Mouse (Mus musculus): Measurements from ENCODE around the gene Vpreb1. TPM values are rescaled to one million over a fixed set of nuclear protein-coding genes. Genes with fewer than 3 reads are reported as not detected.
"Not testable (repeated sequence)": the region's sequence is repeated elsewhere in the genome, so short reads cannot be mapped to it uniquely, and the experiment has no call there.

Gene Vpreb1
- total RNA-seq, 1 experiment = 4.0 TPM

DNA sequence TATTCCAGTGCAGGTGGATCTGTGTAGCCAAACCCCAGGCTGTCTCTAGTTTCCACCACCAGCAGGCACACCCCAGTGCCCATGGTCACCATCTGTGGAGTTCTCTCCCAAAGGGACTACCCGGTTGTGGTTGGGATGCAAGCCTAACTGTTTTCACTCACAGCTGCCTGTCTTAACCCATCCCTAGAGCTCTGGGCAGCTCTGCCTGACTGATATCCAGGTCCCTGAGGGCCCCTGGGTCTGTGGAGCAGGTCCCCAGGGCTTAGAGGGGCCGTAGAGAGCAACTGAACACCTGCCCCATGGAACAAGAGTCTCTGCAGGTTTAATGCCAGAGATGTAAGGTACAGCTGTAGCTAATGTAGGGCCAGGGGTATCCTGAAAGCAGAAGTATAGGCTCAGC, 6.7 kb downstream of the Vpreb1 start, which contains the start of gene Igll1:
Gene Igll1 (minus strand): TSS at position 8 of the 400 bp plus-strand sequence.
- TF ChIP-seq MAFK (IDR thresholded peaks at IDR 0.05; ENCODE audit: insufficient read depth, low read depth, low read length) (no peak), ZNF384 (IDR thresholded peaks at IDR 0.05; ENCODE audit: low read depth, low read length) (no peak), HCFC1 (IDR thresholded peaks at IDR 0.05; ENCODE audit: borderline replicate concordance, insufficient read depth, low read length) (no peak), CHD2 (IDR thresholded peaks at IDR 0.05; ENCODE audit: low read depth, low read length) (no peak), ZC3H11A (IDR thresholded peaks at IDR 0.05; ENCODE audit: borderline replicate concordance, low read depth, low read length) (no peak)
- H3K9ac ChIP-seq (ENCODE audit: insufficient read depth, low read depth, low read length, poor library complexity, severe bottlenecking) = no peak within 1 kb of the TSS
- no peak for DNase-seq (ENCODE audit: low read depth, low spot score)
- peak within 1 kb of the TSS; percentile 100 for H3K27ac ChIP-seq (ENCODE audit: insufficient read depth, low read depth, low read length, poor library complexity, severe bottlenecking)
- no peaks in the 10 kb centered on the region for H3K9me3 ChIP-seq (ENCODE audit: control insufficient read depth, insufficient read depth, low read depth, low read length)
- H3K36me3 ChIP-seq (ENCODE audit: control insufficient read depth, insufficient read depth, low read length, poor library complexity, severe bottlenecking) = no peaks in the 10 kb centered on the region
- no peak within 1 kb of the TSS for H3K4me3 ChIP-seq (ENCODE audit: insufficient read depth in 1 of 2, low read depth in 1 of 2, low read length in 2 of 2, poor library complexity in 1 of 2, severe bottlenecking in 1 of 2)
- peaks cover 12 to 15% of the 10 kb centered on the region in 2 experiments for H3K4me1 ChIP-seq (ENCODE audit: control insufficient read depth in 2 of 2, insufficient read depth in 2 of 2, low read length in 2 of 2, poor library complexity in 1 of 2)
- in situ Hi-C loops (cut with MboI; ENCODE audit: low sequenced_read_pairs in 2 of 2, unreplicated experiment in 2 of 2) = no loop called here

DNA sequence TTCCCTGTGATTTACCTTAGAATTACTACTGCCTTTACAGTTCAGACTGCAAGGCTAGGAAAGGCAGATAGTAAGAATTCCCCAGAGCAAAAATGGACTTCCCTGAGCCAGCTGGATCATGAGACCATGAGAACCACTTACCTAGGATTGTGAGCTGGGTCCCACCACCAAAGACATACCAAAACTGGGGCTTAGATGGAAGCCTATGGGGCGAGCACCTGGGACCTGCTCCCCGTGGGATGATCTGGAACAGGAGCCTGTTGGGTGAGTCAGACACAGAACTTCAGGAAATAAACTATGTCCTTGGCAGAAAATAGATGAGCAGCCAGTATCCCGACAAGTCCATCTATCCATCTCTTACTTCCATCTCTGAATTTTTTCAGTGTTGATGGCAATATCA, 8.4 kb downstream of the Vpreb1 start:
- DNase-seq (ENCODE audit: low read depth, low spot score) = no peak

DNA sequence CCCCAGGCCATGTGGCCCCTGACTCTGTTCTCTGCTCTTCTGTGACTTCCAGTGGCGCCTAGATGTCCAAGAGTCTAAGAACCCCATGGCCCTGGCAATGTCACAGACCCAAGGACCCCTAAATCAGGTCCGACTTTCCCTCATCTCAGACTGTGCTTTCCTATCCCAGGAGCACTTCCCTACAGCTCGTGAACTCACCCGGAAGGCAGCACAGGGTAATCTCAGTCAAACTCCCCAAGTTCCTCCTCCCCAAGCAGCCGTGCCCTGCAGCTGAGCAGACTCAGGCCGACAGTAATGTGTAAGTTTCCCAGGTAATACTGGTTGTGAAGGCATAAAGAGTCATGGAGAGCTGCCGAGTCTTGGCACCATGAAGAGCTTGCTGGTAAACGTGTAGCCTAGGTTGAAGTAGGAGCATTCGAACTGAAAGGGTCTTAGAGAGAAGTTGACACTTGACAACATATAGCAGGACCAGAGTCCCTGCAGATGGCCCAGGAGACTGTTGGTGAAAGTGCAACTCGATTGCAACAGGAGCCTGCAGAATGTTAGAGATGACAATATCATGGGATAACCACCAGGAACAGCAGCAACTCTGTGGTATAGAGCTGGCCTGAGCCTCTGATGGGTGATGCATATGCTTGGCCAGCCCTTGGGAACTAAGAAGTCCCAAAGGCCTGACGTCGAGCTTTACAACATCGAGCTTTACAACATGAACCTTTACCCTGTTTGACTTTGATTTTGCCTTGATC, 13.7 kb downstream of the Vpreb1 start:
- no peaks in the 10 kb centered on the region for H3K9me3 ChIP-seq (ENCODE audit: control insufficient read depth, insufficient read depth, low read depth, low read length)
- TF ChIP-seq MAFK (IDR thresholded peaks at IDR 0.05; ENCODE audit: insufficient read depth, low read depth, low read length) = no peak
- in situ Hi-C loops (cut with MboI; ENCODE audit: low sequenced_read_pairs in 2 of 2, unreplicated experiment in 2 of 2) = no loop called here
- no peak overlapping the region for H3K27ac ChIP-seq (ENCODE audit: insufficient read depth, low read depth, low read length, poor library complexity, severe bottlenecking)
- H3K9ac ChIP-seq (ENCODE audit: insufficient read depth, low read depth, low read length, poor library complexity, severe bottlenecking) = no peak overlapping the region
- H3K4me3 ChIP-seq (ENCODE audit: insufficient read depth in 1 of 2, low read depth in 1 of 2, low read length in 2 of 2, poor library complexity in 1 of 2, severe bottlenecking in 1 of 2) = no peak overlapping the region
- peaks cover 0 to 5% of the 10 kb centered on the region in 2 experiments; a peak in 2 of 4 replicates for H3K4me1 ChIP-seq (ENCODE audit: control insufficient read depth in 2 of 2, insufficient read depth in 2 of 2, low read length in 2 of 2, poor library complexity in 1 of 2)
- no peak for DNase-seq (ENCODE audit: low read depth, low spot score)
- H3K36me3 ChIP-seq (ENCODE audit: control insufficient read depth, insufficient read depth, low read length, poor library complexity, severe bottlenecking) = no peaks in the 10 kb centered on the region

More for the DNA sequence above, 8.4 kb downstream of the Vpreb1 start:
- H3K4me3 ChIP-seq (ENCODE audit: insufficient read depth in 1 of 2, low read depth in 1 of 2, low read length in 2 of 2, poor library complexity in 1 of 2, severe bottlenecking in 1 of 2) = no peak overlapping the region
- H3K4me1 ChIP-seq (ENCODE audit: control insufficient read depth in 2 of 2, insufficient read depth in 2 of 2, low read length in 2 of 2, poor library complexity in 1 of 2) = peaks cover 12 to 14% of the 10 kb centered on the region in 2 experiments
- H3K9ac ChIP-seq (ENCODE audit: insufficient read depth, low read depth, low read length, poor library complexity, severe bottlenecking) = no peak overlapping the region
- no peaks in the 10 kb centered on the region for H3K36me3 ChIP-seq (ENCODE audit: control insufficient read depth, insufficient read depth, low read length, poor library complexity, severe bottlenecking)
- TF ChIP-seq MAFK (IDR thresholded peaks at IDR 0.05; ENCODE audit: insufficient read depth, low read depth, low read length) (no peak), ZC3H11A (IDR thresholded peaks at IDR 0.05; ENCODE audit: borderline replicate concordance, low read depth, low read length) (no peak)
- no peak overlapping the region for H3K27ac ChIP-seq (ENCODE audit: insufficient read depth, low read depth, low read length, poor library complexity, severe bottlenecking)
- in situ Hi-C loops (cut with MboI; ENCODE audit: low sequenced_read_pairs in 2 of 2, unreplicated experiment in 2 of 2) = no loop called here
- no peaks in the 10 kb centered on the region for H3K9me3 ChIP-seq (ENCODE audit: control insufficient read depth, insufficient read depth, low read depth, low read length)

DNA sequence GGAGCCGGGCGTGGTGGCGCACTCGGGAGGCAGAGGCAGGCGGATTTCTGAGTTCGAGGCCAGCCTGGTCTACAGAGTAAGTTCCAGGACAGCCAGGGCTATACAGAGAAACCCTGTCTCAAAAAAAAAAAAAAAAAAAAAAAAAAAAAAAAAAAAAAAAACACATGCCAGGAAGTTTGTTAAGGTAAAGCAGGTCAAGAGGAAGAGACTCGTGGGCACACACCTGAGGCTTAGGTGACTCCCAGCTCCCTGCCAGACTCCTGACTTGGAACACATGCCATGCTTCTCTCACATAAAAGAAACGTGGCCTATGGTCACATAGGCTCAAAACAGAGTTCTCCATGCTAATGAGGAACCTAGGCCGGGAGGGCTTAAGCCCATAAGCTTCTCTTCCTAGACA, 14.6 kb downstream of the Vpreb1 start:
- H3K4me1 ChIP-seq (ENCODE audit: control insufficient read depth in 2 of 2, insufficient read depth in 2 of 2, low read length in 2 of 2, poor library complexity in 1 of 2); H3K4me3 ChIP-seq (ENCODE audit: insufficient read depth in 1 of 2, low read depth in 1 of 2, low read length in 2 of 2, poor library complexity in 1 of 2, severe bottlenecking in 1 of 2); H3K9ac ChIP-seq (ENCODE audit: insufficient read depth, low read depth, low read length, poor library complexity, severe bottlenecking); in situ Hi-C loops (cut with MboI; ENCODE audit: low sequenced_read_pairs in 2 of 2, unreplicated experiment in 2 of 2); H3K27ac ChIP-seq (ENCODE audit: insufficient read depth, low read depth, low read length, poor library complexity, severe bottlenecking); H3K36me3 ChIP-seq (ENCODE audit: control insufficient read depth, insufficient read depth, low read length, poor library complexity, severe bottlenecking); H3K9me3 ChIP-seq (ENCODE audit: control insufficient read depth, insufficient read depth, low read depth, low read length); DNase-seq (ENCODE audit: low read depth, low spot score): not testable (repeated sequence)
- TF ChIP-seq ZNF384 (IDR thresholded peaks at IDR 0.05; ENCODE audit: low read depth, low read length) = peak; percentile 69; the same call in 1 of the 2 replicates

DNA sequence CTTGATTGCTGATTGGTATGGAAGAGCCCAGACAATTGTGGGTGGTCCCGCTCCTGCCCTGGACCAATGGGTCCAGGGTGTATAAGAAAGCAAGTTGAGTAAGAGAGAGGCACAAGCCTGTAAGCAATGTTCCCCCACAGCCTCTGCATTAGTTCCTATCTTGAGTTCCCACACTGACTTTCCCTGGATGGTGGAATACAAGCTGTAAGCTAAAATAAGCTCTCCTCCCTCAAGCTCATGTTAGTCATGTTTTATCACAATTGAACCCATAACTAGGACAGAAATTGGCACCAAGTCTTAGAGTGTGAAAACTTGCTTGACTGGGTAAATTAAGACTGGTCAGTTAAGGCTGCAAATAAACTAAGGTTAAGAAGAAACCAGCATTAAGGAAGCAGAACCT, 15.1 kb downstream of the Vpreb1 start:
- in situ Hi-C loops (cut with MboI; ENCODE audit: low sequenced_read_pairs in 2 of 2, unreplicated experiment in 2 of 2) = no loop called here
- Histone ChIP-seq H3K9me3 (ENCODE audit: control insufficient read depth, insufficient read depth, low read depth, low read length) (no peaks in the 10 kb centered on the region), H3K9ac (ENCODE audit: insufficient read depth, low read depth, low read length, poor library complexity, severe bottlenecking) (no peak overlapping the region), H3K4me1 (ENCODE audit: control insufficient read depth in 2 of 2, insufficient read depth in 2 of 2, low read length in 2 of 2, poor library complexity in 1 of 2) (peaks cover 0 to 5% of the 10 kb centered on the region in 2 experiments; a peak in 2 of 4 replicates), H3K4me3 (ENCODE audit: insufficient read depth in 1 of 2, low read depth in 1 of 2, low read length in 2 of 2, poor library complexity in 1 of 2, severe bottlenecking in 1 of 2) (no peak overlapping the region), H3K36me3 (ENCODE audit: control insufficient read depth, insufficient read depth, low read length, poor library complexity, severe bottlenecking) (no peaks in the 10 kb centered on the region), H3K27ac (ENCODE audit: insufficient read depth, low read depth, low read length, poor library complexity, severe bottlenecking) (no peak overlapping the region)
- TF ChIP-seq CHD2 (IDR thresholded peaks at IDR 0.05; ENCODE audit: low read depth, low read length) (no peak), HCFC1 (IDR thresholded peaks at IDR 0.05; ENCODE audit: borderline replicate concordance, insufficient read depth, low read length) (no peak), MAFK (IDR thresholded peaks at IDR 0.05; ENCODE audit: insufficient read depth, low read depth, low read length) (no peak), ZNF384 (IDR thresholded peaks at IDR 0.05; ENCODE audit: low read depth, low read length) (no peak), ZC3H11A (IDR thresholded peaks at IDR 0.05; ENCODE audit: borderline replicate concordance, low read depth, low read length) (no peak)
- DNase-seq (ENCODE audit: low read depth, low spot score) = no peak
